Mouse (Mus musculus): Measurements from ENCODE around the gene Nup35. TPM values are rescaled to one million over a fixed set of nuclear protein-coding genes. Genes with fewer than 3 reads are reported as not detected.

The Nup35 gene
- 1 to 10 TPM; 7.9 to 9.5 TPM for total RNA-seq (2021)
- long read RNA-seq, experiment 1, partial matches to known transcripts, result 0 of 4 reads
- long read RNA-seq, experiment 1, other reads (novel, unspliced or antisense), result 1 of 4 reads
- long read RNA-seq, experiment 2, transcript Nup35-201 (9 exons, 1,559 nt), result major isoform, 8 of 8 reads
- long read RNA-seq, experiment 2, partial matches to known transcripts, result 0 of 8 reads
- long read RNA-seq, experiment 2, other reads (novel, unspliced or antisense), result 0 of 8 reads

- peak; percentile 92 for DNase-seq
Measured at GRCm38 (mm10) chr2:80616854-80617737, at the start of gene Nup35, which contains the start of gene Dusp19. TSS of gene Nup35 (plus strand) at chr2:80617236. TSS of gene Dusp19 (plus strand) at chr2:80617045.

GRCm38 (mm10) chr2:80567411-80567810 is 49.6 kb upstream of the Nup35 start:
- DNase-seq, result no peak

- DNase-seq, result no peak
Measured at GRCm38 (mm10) chr2:80570656-80571055, 46.4 kb upstream of the Nup35 start.

GRCm38 (mm10) chr2:80577286-80577685 is 39.8 kb upstream of the Nup35 start:
- DNase-seq, result no peak

GRCm38 (mm10) chr2:80579253-80579891 is 37.7 kb upstream of the Nup35 start:
- no peak for DNase-seq

- DNase-seq, result no peak
Measured at GRCm38 (mm10) chr2:80580311-80580961, 36.6 kb upstream of the Nup35 start.

- DNase-seq, result peak; percentile 90
Measured at GRCm38 (mm10) chr2:80581043-80581711, 35.9 kb upstream of the Nup35 start, which contains the start of gene Nckap1. TSS of gene Nckap1 (minus strand) at chr2:80581380.

- no peak for DNase-seq
Measured at GRCm38 (mm10) chr2:80582356-80582755, 34.7 kb upstream of the Nup35 start.

GRCm38 (mm10) chr2:80594215-80594918 is 22.7 kb upstream of the Nup35 start:
- no peak for DNase-seq

GRCm38 (mm10) chr2:80596960-80597359 is 20.1 kb upstream of the Nup35 start:
- DNase-seq, result no peak

GRCm38 (mm10) chr2:80599850-80600249 is 17.2 kb upstream of the Nup35 start:
- DNase-seq, result no peak

- no peak for DNase-seq
Measured at GRCm38 (mm10) chr2:80600611-80601010, 16.4 kb upstream of the Nup35 start.

- DNase-seq, result no peak
Measured at GRCm38 (mm10) chr2:80602756-80603155, 14.3 kb upstream of the Nup35 start.

- DNase-seq, result no peak
Measured at GRCm38 (mm10) chr2:80603771-80604426, 13.1 kb upstream of the Nup35 start.

- DNase-seq, result no peak
Measured at GRCm38 (mm10) chr2:80612286-80612685, 4.8 kb upstream of the Nup35 start.

GRCm38 (mm10) chr2:80612796-80613195 is 4.2 kb upstream of the Nup35 start:
- DNase-seq, result no peak

GRCm38 (mm10) chr2:80618991-80619390 is 2.0 kb downstream of the Nup35 start:
- no peak for DNase-seq

- DNase-seq, result no peak
Measured at GRCm38 (mm10) chr2:80621921-80622320, 4.9 kb downstream of the Nup35 start.

- no peak for DNase-seq
Measured at GRCm38 (mm10) chr2:80624523-80624922, 7.5 kb downstream of the Nup35 start.

- DNase-seq, result no peak
Measured at GRCm38 (mm10) chr2:80632336-80633026, 15.4 kb downstream of the Nup35 start.
